Mouse (Mus musculus): ENCODE results near the gene Tbkbp1. TPM values are rescaled to one million over a fixed set of nuclear protein-coding genes. Genes with fewer than 3 reads are reported as not detected.

The Tbkbp1 gene
- polyA plus RNA-seq, 1 experiment, result not detected

- Histone ChIP-seq H3K27ac (ENCODE audit: insufficient read depth, low read depth, low read length) (no peak overlapping the region), H3K4me1 (ENCODE audit: control insufficient read depth, insufficient read depth, low read length) (no peaks in the 10 kb centered on the region), H3K4me3 (ENCODE audit: insufficient read depth, low read depth, low read length) (no peak overlapping the region)
- TF ChIP-seq CTCF (IDR thresholded peaks at IDR 0.05; ENCODE audit: insufficient read depth, low read depth, low read length) (no peak), POLR2A (IDR thresholded peaks at IDR 0.05; ENCODE audit: insufficient read depth, low read depth, low read length) (no peak)
- WGBS, result 95% methylated on average over 2 of the region's 2 CpGs
These were observed 26.9 kb upstream of the Tbkbp1 start for GRCm38 (mm10) chr11:97178198-97178597.

- no peaks in the 10 kb centered on the region for H3K4me1 ChIP-seq (ENCODE audit: control insufficient read depth, insufficient read depth, low read length)
- H3K4me3 ChIP-seq (ENCODE audit: insufficient read depth, low read depth, low read length), result no peak overlapping the region
- H3K27ac ChIP-seq (ENCODE audit: insufficient read depth, low read depth, low read length), result no peak overlapping the region
- TF ChIP-seq CTCF (IDR thresholded peaks at IDR 0.05; ENCODE audit: insufficient read depth, low read depth, low read length) (no peak), POLR2A (IDR thresholded peaks at IDR 0.05; ENCODE audit: insufficient read depth, low read depth, low read length) (no peak)
- 40% methylated on average over 3 of the region's 3 CpGs for WGBS
These were observed 25.6 kb upstream of the Tbkbp1 start for GRCm38 (mm10) chr11:97176851-97177250.

GRCm38 (mm10) chr11:97175499-97175898, 24.2 kb upstream of the Tbkbp1 start:
- TF ChIP-seq POLR2A (IDR thresholded peaks at IDR 0.05; ENCODE audit: insufficient read depth, low read depth, low read length) (no peak), CTCF (IDR thresholded peaks at IDR 0.05; ENCODE audit: insufficient read depth, low read depth, low read length) (no peak)
- no peak overlapping the region for H3K27ac ChIP-seq (ENCODE audit: insufficient read depth, low read depth, low read length)
- 86% methylated on average over 7 of the region's 7 CpGs for WGBS

GRCm38 (mm10) chr11:97160341-97160740, 9.0 kb upstream of the Tbkbp1 start:
- TF ChIP-seq CTCF (IDR thresholded peaks at IDR 0.05; ENCODE audit: insufficient read depth, low read depth, low read length) (no peak), POLR2A (IDR thresholded peaks at IDR 0.05; ENCODE audit: insufficient read depth, low read depth, low read length) (no peak)
- no peaks in the 10 kb centered on the region for H3K4me1 ChIP-seq (ENCODE audit: control insufficient read depth, insufficient read depth, low read length)
- H3K27ac ChIP-seq (ENCODE audit: insufficient read depth, low read depth, low read length), result no peak overlapping the region
- 57% methylated on average over 6 of the region's 6 CpGs for WGBS
- H3K4me3 ChIP-seq (ENCODE audit: insufficient read depth, low read depth, low read length), result no peak overlapping the region

More at GRCm38 (mm10) chr11:97175499-97175898, 24.2 kb upstream of the Tbkbp1 start:
- Histone ChIP-seq H3K4me3 (ENCODE audit: insufficient read depth, low read depth, low read length) (no peak overlapping the region), H3K4me1 (ENCODE audit: control insufficient read depth, insufficient read depth, low read length) (no peaks in the 10 kb centered on the region)

GRCm38 (mm10) chr11:97156999-97157398, 5.7 kb upstream of the Tbkbp1 start:
- WGBS, result 69% methylated on average over 7 of the region's 7 CpGs
- H3K4me3 ChIP-seq (ENCODE audit: insufficient read depth, low read depth, low read length), result no peak overlapping the region
- H3K27ac ChIP-seq (ENCODE audit: insufficient read depth, low read depth, low read length), result no peak overlapping the region
- TF ChIP-seq CTCF (IDR thresholded peaks at IDR 0.05; ENCODE audit: insufficient read depth, low read depth, low read length) (no peak), POLR2A (IDR thresholded peaks at IDR 0.05; ENCODE audit: insufficient read depth, low read depth, low read length) (no peak)
- peaks cover 10% of the 10 kb centered on the region for H3K4me1 ChIP-seq (ENCODE audit: control insufficient read depth, insufficient read depth, low read length)

- TF ChIP-seq CTCF (IDR thresholded peaks at IDR 0.05; ENCODE audit: insufficient read depth, low read depth, low read length), result 0 out of 2 replicates have a peak, but pooled peaks have one; percentile 36
- no peak for TF ChIP-seq POLR2A (IDR thresholded peaks at IDR 0.05; ENCODE audit: insufficient read depth, low read depth, low read length)
- H3K4me1 ChIP-seq (ENCODE audit: control insufficient read depth, insufficient read depth, low read length), result peaks cover 28% of the 10 kb centered on the region
- H3K4me3 ChIP-seq (ENCODE audit: insufficient read depth, low read depth, low read length), result no peak overlapping the region
- WGBS, result 38% methylated on average over 10 of the region's 10 CpGs
- no peak overlapping the region for H3K27ac ChIP-seq (ENCODE audit: insufficient read depth, low read depth, low read length)
These were observed 1.5 kb upstream of the Tbkbp1 start for GRCm38 (mm10) chr11:97152662-97153287.

- no peak overlapping the region for H3K27ac ChIP-seq (ENCODE audit: insufficient read depth, low read depth, low read length)
- peaks cover 28% of the 10 kb centered on the region for H3K4me1 ChIP-seq (ENCODE audit: control insufficient read depth, insufficient read depth, low read length)
- no peak for TF ChIP-seq CTCF (IDR thresholded peaks at IDR 0.05; ENCODE audit: insufficient read depth, low read depth, low read length)
- no peak for TF ChIP-seq POLR2A (IDR thresholded peaks at IDR 0.05; ENCODE audit: insufficient read depth, low read depth, low read length)
- WGBS, result 12% methylated on average over 11 of the region's 11 CpGs
- H3K4me3 ChIP-seq (ENCODE audit: insufficient read depth, low read depth, low read length), result no peak overlapping the region
These were observed 730 bp upstream of the Tbkbp1 start for GRCm38 (mm10) chr11:97152023-97152426.

GRCm38 (mm10) chr11:97150411-97151330, 624 bp downstream of the Tbkbp1 start:
- TF ChIP-seq CTCF (IDR thresholded peaks at IDR 0.05; ENCODE audit: insufficient read depth, low read depth, low read length) (no peak), POLR2A (IDR thresholded peaks at IDR 0.05; ENCODE audit: insufficient read depth, low read depth, low read length) (no peak)

GRCm38 (mm10) chr11:97149995-97150410, 1.3 kb downstream of the Tbkbp1 start:
- H3K4me1 ChIP-seq (ENCODE audit: control insufficient read depth, insufficient read depth, low read length), result peaks cover 28% of the 10 kb centered on the region
- no peak for TF ChIP-seq POLR2A (IDR thresholded peaks at IDR 0.05; ENCODE audit: insufficient read depth, low read depth, low read length)
- TF ChIP-seq CTCF (IDR thresholded peaks at IDR 0.05; ENCODE audit: insufficient read depth, low read depth, low read length), result no peak
- no peak overlapping the region; the same call in 1 of the 2 replicates for H3K27ac ChIP-seq (ENCODE audit: insufficient read depth, low read depth, low read length)
- 20% methylated on average over 14 of the region's 14 CpGs for WGBS
- peak overlapping the region; percentile 60 for H3K4me3 ChIP-seq (ENCODE audit: insufficient read depth, low read depth, low read length)

More at GRCm38 (mm10) chr11:97150411-97151330, 624 bp downstream of the Tbkbp1 start:
- no peak overlapping the region for H3K27ac ChIP-seq (ENCODE audit: insufficient read depth, low read depth, low read length)
- under 1% methylated on average over 98 of the region's 102 CpGs for WGBS
- H3K4me1 ChIP-seq (ENCODE audit: control insufficient read depth, insufficient read depth, low read length), result peaks cover 28% of the 10 kb centered on the region
- peak overlapping the region; percentile 60 for H3K4me3 ChIP-seq (ENCODE audit: insufficient read depth, low read depth, low read length)
